Mouse (Mus musculus) neural tube, embryonic 12.5 days (tissue): ENCODE data around the gene Calhm4. TPM values are rescaled to one million over a fixed set of nuclear protein-coding genes. Genes with fewer than 3 reads are reported as not detected.

Experiments
- ATAC-seq: fragments of 200-750 bp; cut with Nextera tagmentation; 2 replicates; pipeline ENCODE4 v1.8.0; 2017; ENCODE audit warnings: low read depth, mild to moderate bottlenecking, moderate TSS enrichment, moderate library complexity; ENCODE audit not compliant: low FRiP score
- H3K27ac ChIP-seq: fragments of 300-500 bp; sonication (generic); 2 replicates; pipeline ENCODE4 v1.5.1; 2016
- H3K27me3 ChIP-seq: fragments of 300-500 bp; sonication (generic); replicated peaks from 2 replicates; pipeline ENCODE4 v1.6.1; 2016; ENCODE audit warnings: mild to moderate bottlenecking
- H3K36me3 ChIP-seq: fragments of 300-500 bp; sonication (generic); 2 replicates; pipeline ENCODE4 v1.6.1; 2016; ENCODE audit warnings: mild to moderate bottlenecking
- H3K4me1 ChIP-seq: fragments of 300-500 bp; sonication (generic); 2 replicates; pipeline ENCODE4 v1.6.1; 2016
- H3K4me2 ChIP-seq: fragments of 300-500 bp; sonication (generic); replicated peaks from 2 replicates; pipeline ENCODE4 v1.6.1; 2016; ENCODE audit warnings: mild to moderate bottlenecking
- H3K4me3 ChIP-seq: fragments of 300-500 bp; sonication (generic); 2 replicates; pipeline ENCODE4 v1.5.1; 2016
- H3K9ac ChIP-seq: fragments of 300-500 bp; sonication (generic); 2 replicates; pipeline ENCODE4 v1.6.1; 2016; ENCODE audit warnings: mild to moderate bottlenecking
- H3K9me3 ChIP-seq: fragments of 300-500 bp; sonication (generic); 2 replicates; pipeline ENCODE4 v1.6.1; 2016; ENCODE audit warnings: mild to moderate bottlenecking
- WGBS: fragments of 180-500 bp; shearing (Covaris S2); methylation state at CpG from one replicate; pipeline ENCODE4 v1.1.7; 2016; 5-methylcytosine and 5-hydroxymethylcytosine counted together
- polyA plus RNA-seq: library from polyadenylated mRNA; unstranded; fragments of >200 nt; fragmentation: Nextera tagmentation; extraction: Ambion mirVana; gene quantifications from 2 replicates; pipeline ENCODE4 v1.2.1, GENCODE M21; 2016

The Calhm4 gene
- polyA plus RNA-seq = not detected in 2 replicates

- no peaks in the 10 kb centered on the region for H3K36me3 ChIP-seq
- no peaks in the 10 kb centered on the region for H3K4me1 ChIP-seq
- no peak within 1 kb of the TSS for H3K4me3 ChIP-seq
- WGBS = 86% methylated on average over 5 of the region's 5 CpGs
- H3K9me3 ChIP-seq = no peaks in the 10 kb centered on the region
- no peak within 1 kb of the TSS for H3K27ac ChIP-seq
- H3K27me3 ChIP-seq = no peaks in the 10 kb centered on the region
- H3K9ac ChIP-seq = no peak within 1 kb of the TSS
- no peak for ATAC-seq
- H3K4me2 ChIP-seq = no peak within 1 kb of the TSS
These were observed at the start of gene Calhm4 for GRCm38 (mm10) chr10:34044210-34044609. Calhm4 (minus strand) TSS chr10:34044310.

- H3K9me3 ChIP-seq = no peaks in the 10 kb centered on the region
- H3K4me1 ChIP-seq = no peaks in the 10 kb centered on the region
- H3K27me3 ChIP-seq = no peaks in the 10 kb centered on the region
- H3K9ac ChIP-seq = no peak overlapping the region
- no peak overlapping the region for H3K4me2 ChIP-seq
- H3K4me3 ChIP-seq = no peak overlapping the region
- ATAC-seq = no peak
- H3K36me3 ChIP-seq = no peaks in the 10 kb centered on the region
- 75% methylated on average over 5 of the region's 5 CpGs for WGBS
- no peak overlapping the region for H3K27ac ChIP-seq
These were observed 47.8 kb upstream of the Calhm4 start for GRCm38 (mm10) chr10:34091888-34092287.

GRCm38 (mm10) chr10:34090481-34090880 lies 46.4 kb upstream of the Calhm4 start:
- Histone ChIP-seq H3K27ac (no peak overlapping the region), H3K4me3 (no peak overlapping the region), H3K4me1 (no peaks in the 10 kb centered on the region), H3K4me2 (no peak overlapping the region), H3K27me3 (no peaks in the 10 kb centered on the region), H3K9me3 (no peaks in the 10 kb centered on the region), H3K9ac (no peak overlapping the region), H3K36me3 (no peaks in the 10 kb centered on the region)
- 97% methylated on average over 1 of the region's 1 CpGs for WGBS
- no peak for ATAC-seq

GRCm38 (mm10) chr10:34089517-34089916 lies 45.4 kb upstream of the Calhm4 start:
- no peak overlapping the region for H3K4me3 ChIP-seq
- no peaks in the 10 kb centered on the region for H3K4me1 ChIP-seq
- no peak overlapping the region for H3K9ac ChIP-seq
- 65% methylated on average over 3 of the region's 3 CpGs for WGBS
- no peaks in the 10 kb centered on the region for H3K36me3 ChIP-seq
- no peak for ATAC-seq
- no peak overlapping the region for H3K27ac ChIP-seq
- no peak overlapping the region for H3K4me2 ChIP-seq
- no peaks in the 10 kb centered on the region for H3K27me3 ChIP-seq
- H3K9me3 ChIP-seq = no peaks in the 10 kb centered on the region

GRCm38 (mm10) chr10:34088515-34088914 lies 44.4 kb upstream of the Calhm4 start:
- Histone ChIP-seq H3K27me3 (no peaks in the 10 kb centered on the region), H3K4me2 (no peak overlapping the region), H3K36me3 (no peaks in the 10 kb centered on the region), H3K4me3 (no peak overlapping the region), H3K27ac (no peak overlapping the region), H3K4me1 (no peaks in the 10 kb centered on the region), H3K9me3 (no peaks in the 10 kb centered on the region), H3K9ac (no peak overlapping the region)
- WGBS = 89% methylated on average over 2 of the region's 2 CpGs
- no peak for ATAC-seq

GRCm38 (mm10) chr10:34086514-34086913 lies 42.4 kb upstream of the Calhm4 start:
- Histone ChIP-seq H3K4me1 (no peaks in the 10 kb centered on the region), H3K27ac (no peak overlapping the region), H3K4me3 (no peak overlapping the region), H3K27me3 (no peaks in the 10 kb centered on the region), H3K9ac (no peak overlapping the region), H3K4me2 (no peak overlapping the region), H3K9me3 (no peaks in the 10 kb centered on the region), H3K36me3 (no peaks in the 10 kb centered on the region)
- WGBS = 91% methylated on average over 1 of the region's 1 CpGs
- no peak for ATAC-seq

GRCm38 (mm10) chr10:34074522-34075200 lies 30.6 kb upstream of the Calhm4 start:
- 87% methylated on average over 5 of the region's 5 CpGs for WGBS
- H3K9me3 ChIP-seq = no peaks in the 10 kb centered on the region
- no peak overlapping the region for H3K4me2 ChIP-seq
- H3K9ac ChIP-seq = no peak overlapping the region
- no peak overlapping the region for H3K4me3 ChIP-seq
- H3K4me1 ChIP-seq = no peaks in the 10 kb centered on the region
- H3K27ac ChIP-seq = no peak overlapping the region
- no peaks in the 10 kb centered on the region for H3K36me3 ChIP-seq
- no peak for ATAC-seq
- no peaks in the 10 kb centered on the region for H3K27me3 ChIP-seq

GRCm38 (mm10) chr10:34071650-34072049 lies 27.5 kb upstream of the Calhm4 start:
- no peak overlapping the region for H3K4me3 ChIP-seq
- H3K27ac ChIP-seq = no peak overlapping the region
- no peak overlapping the region for H3K9ac ChIP-seq
- H3K4me2 ChIP-seq = no peak overlapping the region
- no peaks in the 10 kb centered on the region for H3K9me3 ChIP-seq
- WGBS = 73% methylated on average over 2 of the region's 2 CpGs
- no peak for ATAC-seq
- no peaks in the 10 kb centered on the region for H3K27me3 ChIP-seq
- no peaks in the 10 kb centered on the region for H3K36me3 ChIP-seq
- no peaks in the 10 kb centered on the region for H3K4me1 ChIP-seq

- no peak overlapping the region for H3K9ac ChIP-seq
- H3K27me3 ChIP-seq = no peaks in the 10 kb centered on the region
- H3K4me2 ChIP-seq = no peak overlapping the region
- ATAC-seq = no peak
- no peaks in the 10 kb centered on the region for H3K9me3 ChIP-seq
- no peak overlapping the region for H3K4me3 ChIP-seq
- no peak overlapping the region for H3K27ac ChIP-seq
- no peaks in the 10 kb centered on the region for H3K36me3 ChIP-seq
- no peaks in the 10 kb centered on the region for H3K4me1 ChIP-seq
- 71% methylated on average over 5 of the region's 5 CpGs for WGBS
These were observed 26.9 kb upstream of the Calhm4 start for GRCm38 (mm10) chr10:34070999-34071492.

- Histone ChIP-seq H3K4me1 (no peaks in the 10 kb centered on the region), H3K9ac (no peak overlapping the region), H3K36me3 (no peaks in the 10 kb centered on the region), H3K27ac (no peak overlapping the region), H3K4me3 (no peak overlapping the region), H3K4me2 (no peak overlapping the region), H3K27me3 (no peaks in the 10 kb centered on the region), H3K9me3 (no peaks in the 10 kb centered on the region)
- 78% methylated on average over 1 of the region's 1 CpGs for WGBS
- no peak for ATAC-seq
These were observed 25.5 kb upstream of the Calhm4 start for GRCm38 (mm10) chr10:34069606-34070005.

GRCm38 (mm10) chr10:34066591-34066990 lies 22.5 kb upstream of the Calhm4 start:
- ATAC-seq = no peak
- Histone ChIP-seq H3K4me1 (no peaks in the 10 kb centered on the region), H3K36me3 (no peaks in the 10 kb centered on the region), H3K27me3 (no peaks in the 10 kb centered on the region), H3K4me3 (no peak overlapping the region), H3K9me3 (no peaks in the 10 kb centered on the region), H3K27ac (no peak overlapping the region), H3K4me2 (no peak overlapping the region), H3K9ac (no peak overlapping the region)
- 57% methylated on average over 3 of the region's 3 CpGs for WGBS

- H3K9me3 ChIP-seq = no peaks in the 10 kb centered on the region
- no peaks in the 10 kb centered on the region for H3K4me1 ChIP-seq
- no peak overlapping the region for H3K9ac ChIP-seq
- no peaks in the 10 kb centered on the region for H3K36me3 ChIP-seq
- ATAC-seq = no peak
- H3K4me2 ChIP-seq = no peak overlapping the region
- 89% methylated on average over 2 of the region's 2 CpGs for WGBS
- H3K27me3 ChIP-seq = no peaks in the 10 kb centered on the region
- H3K27ac ChIP-seq = no peak overlapping the region
- H3K4me3 ChIP-seq = no peak overlapping the region
These were observed 9.9 kb upstream of the Calhm4 start for GRCm38 (mm10) chr10:34053987-34054386.

- Histone ChIP-seq H3K4me2 (no peak within 1 kb of the TSS), H3K27me3 (no peaks in the 10 kb centered on the region), H3K9me3 (no peaks in the 10 kb centered on the region), H3K9ac (no peak within 1 kb of the TSS), H3K4me3 (no peak within 1 kb of the TSS), H3K27ac (no peak within 1 kb of the TSS), H3K4me1 (peaks cover 2% of the 10 kb centered on the region; the same call in 1 of the 2 replicates), H3K36me3 (no peaks in the 10 kb centered on the region)
- 67% methylated on average over 3 of the region's 3 CpGs for WGBS
- ATAC-seq = no peak
These were observed 6.7 kb downstream of the Calhm4 start, which contains the start of gene Trappc3l for GRCm38 (mm10) chr10:34037401-34037800. Trappc3l (plus strand) TSS chr10:34037597.
